Mouse (Mus musculus) mesoderm, embryonic 11.5 days (tissue): ENCODE measurements around the gene Phf6.
"Not testable (repeated sequence)": the region's sequence is repeated elsewhere in the genome, so short reads cannot be mapped to it uniquely, and the experiment has no call there.

Experiments
- DNase-seq: peaks from one replicate; pipeline ENCODE4 v3.0.0-alpha.2; 2012; ENCODE audit warnings: low read depth, low spot score

Phf6 gene

DNA sequence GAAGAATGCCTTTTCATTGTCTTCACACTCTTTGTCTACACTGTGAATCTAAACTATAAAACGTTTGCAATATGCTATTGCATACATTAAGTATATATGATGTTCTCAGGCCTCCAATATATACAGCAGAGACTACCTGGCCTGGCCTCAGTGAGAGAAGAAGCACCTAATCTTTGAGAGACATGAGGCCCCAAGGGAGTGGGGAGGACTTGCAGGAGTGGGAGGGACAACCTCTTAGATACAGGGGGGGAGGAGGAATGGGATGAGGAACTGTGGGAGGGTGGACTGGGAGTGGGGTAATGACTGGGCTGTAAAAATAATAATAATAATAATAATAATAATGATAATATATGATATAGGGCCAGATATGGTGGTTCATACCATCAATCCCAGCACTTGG, 66.5 kb downstream of the Phf6 start:
- DNase-seq, result no peak

- DNase-seq, result no peak
These were observed 69.3 kb downstream of the Phf6 start for GRCm38 (mm10) chrX:52981378-52981777.

DNA sequence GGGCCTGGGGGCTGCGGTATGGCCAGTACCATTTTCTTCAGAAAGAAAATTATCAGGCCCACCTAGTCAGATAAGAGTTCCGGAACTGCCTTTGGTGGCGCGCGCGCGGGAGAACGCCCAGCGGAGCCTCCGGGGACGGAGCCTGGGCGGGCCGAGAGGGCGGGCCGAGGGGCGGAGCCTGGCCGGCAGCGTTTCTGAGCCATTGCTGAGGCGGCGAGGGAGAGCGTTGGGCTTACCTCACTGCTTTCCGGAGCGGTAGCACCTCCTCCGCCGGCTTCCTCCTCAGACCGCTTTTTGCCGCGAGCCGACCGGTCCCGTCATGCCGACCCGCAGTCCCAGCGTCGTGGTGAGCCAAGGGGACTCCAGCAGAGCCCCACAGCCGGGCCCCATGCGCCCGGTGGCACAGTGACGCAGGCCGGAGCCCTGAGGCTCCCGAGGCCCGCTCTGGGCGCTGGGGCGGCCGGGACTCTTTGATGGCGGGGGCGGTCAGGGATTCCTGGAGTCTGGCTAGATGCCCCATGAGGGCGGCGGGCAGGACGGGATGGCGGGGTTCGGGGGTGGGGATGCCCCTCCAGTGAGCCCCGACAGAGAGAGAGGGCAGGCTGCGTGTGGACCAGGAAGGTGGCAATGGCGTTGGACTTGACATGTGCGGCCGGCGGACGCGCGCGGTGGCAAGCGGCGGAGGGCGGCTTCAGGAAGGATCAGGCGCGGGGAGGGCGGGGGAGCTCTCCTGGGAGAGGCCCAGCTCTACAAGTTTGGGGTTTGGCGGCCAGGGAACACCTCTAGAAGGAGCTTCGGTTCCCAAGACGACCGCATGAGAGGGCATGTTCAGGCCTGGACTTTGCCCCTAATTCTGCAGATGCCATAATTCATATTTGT, 76.1 kb downstream of the Phf6 start, which contains the start of gene Hprt:
TSS of gene Hprt (plus strand) at position 233 of the 879 bp plus-strand sequence.
- DNase-seq, result peak; percentile 82

GRCm38 (mm10) chrX:52994726-52995125, 82.7 kb downstream of the Phf6 start:
- not testable (repeated sequence) for DNase-seq

DNA sequence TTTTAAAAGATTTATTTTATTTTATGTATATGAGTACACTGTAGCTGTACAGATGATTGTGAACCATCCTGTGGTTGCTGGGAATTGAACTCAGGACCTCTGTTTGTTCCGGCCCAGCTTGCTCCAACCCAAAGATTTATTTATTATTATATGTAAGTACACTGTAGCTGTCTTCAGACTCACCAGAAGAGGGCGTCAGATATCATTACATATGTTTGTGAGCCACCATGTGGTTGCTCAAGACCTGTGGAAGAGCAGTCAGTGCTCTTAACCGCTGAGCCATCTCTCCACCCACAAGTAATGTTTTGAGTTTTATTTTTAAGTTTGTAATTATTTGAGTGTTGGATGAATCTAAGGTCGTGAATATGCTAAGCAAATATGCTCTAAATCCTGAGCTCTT, 92.8 kb downstream of the Phf6 start:
- DNase-seq, result not testable (repeated sequence)

- DNase-seq, result peak; percentile 72
These were observed 94.0 kb downstream of the Phf6 start for GRCm38 (mm10) chrX:53006062-53006461.
